Mouse (Mus musculus) forebrain, postnatal 0 days (tissue): ENCODE results near the gene Dscaml1. TPM values are rescaled to one million over a fixed set of nuclear protein-coding genes. Genes with fewer than 3 reads are reported as not detected.

ENCODE experiments used
- ATAC-seq: fragments of 200-750 bp; cut with Nextera tagmentation; 2 replicates; pipeline ENCODE4 v1.8.0; 2017; ENCODE audit warnings: mild to moderate bottlenecking, moderate library complexity
- DNase-seq: peaks from one replicate; pipeline ENCODE4 v3.0.0-alpha.2; 2015
- H3K27ac ChIP-seq: fragments of 300-500 bp; sonication (generic); 2 replicates; pipeline ENCODE4 v1.5.1; 2014; ENCODE audit warnings: low read depth, mild to moderate bottlenecking, antibody characterized with exemption, low read length, moderate library complexity, mixed read lengths
- H3K27me3 ChIP-seq: fragments of 300-500 bp; sonication (generic); 2 replicates; pipeline ENCODE4 v1.6.1; 2014; ENCODE audit warnings: mild to moderate bottlenecking, low read length, mixed read lengths; ENCODE audit not compliant: insufficient read depth
- H3K36me3 ChIP-seq: fragments of 300-500 bp; sonication (generic); 2 replicates; pipeline ENCODE4 v1.6.1; 2014; ENCODE audit warnings: mild to moderate bottlenecking, moderate library complexity; ENCODE audit not compliant: insufficient read depth
- H3K4me1 ChIP-seq: fragments of 300-500 bp; sonication (generic); 2 replicates; pipeline ENCODE4 v1.6.1; 2014; ENCODE audit warnings: antibody characterized with exemption; ENCODE audit not compliant: insufficient read depth
- H3K4me2 ChIP-seq: fragments of 300-500 bp; sonication (generic); 2 replicates; pipeline ENCODE4 v1.6.1; 2014; ENCODE audit warnings: low read depth, mild to moderate bottlenecking, moderate library complexity
- H3K4me3 ChIP-seq: fragments of 300-500 bp; sonication (generic); 2 replicates; pipeline ENCODE4 v1.5.1; 2014; ENCODE audit warnings: low read depth, low read length, mixed read lengths
- H3K9ac ChIP-seq: fragments of 300-500 bp; sonication (generic); 2 replicates; pipeline ENCODE4 v1.6.1; 2014; ENCODE audit warnings: mild to moderate bottlenecking
- H3K9me3 ChIP-seq: fragments of 300-500 bp; sonication (generic); 2 replicates; pipeline ENCODE4 v1.6.1; 2016; ENCODE audit warnings: low read length
- CTCF ChIP-seq: sonication (generic); IDR thresholded peaks from 2 replicates; pipeline ENCODE4 v1.5.1; 2016; ENCODE audit warnings: antibody characterized with exemption, control low read depth, low read depth
- WGBS: fragments of 180-500 bp; shearing (Covaris S2); extraction: QIAGEN DNeasy Blood & Tissue Kit; methylation state at CpG from one replicate; pipeline ENCODE4 v1.1.7; 2014; 5-methylcytosine and 5-hydroxymethylcytosine counted together
- polyA plus RNA-seq: library from polyadenylated mRNA; unstranded; fragments of >200 nt; fragmentation: Nextera tagmentation; extraction: Ambion mirVana; gene quantifications from 2 replicates; pipeline ENCODE4 v1.2.1, GENCODE M21; 2015
- total RNA-seq: library from RNA; depleted of rRNA; stranded (reverse); fragments of >200 nt; gene quantifications from 2 replicates; pipeline ENCODE4 v1.2.3, GENCODE M21; 2014

Gene Dscaml1
- total and polyA plus RNA-seq, 2 experiments from 2014 or later = 19.6 to 42.6 TPM

- Histone ChIP-seq H3K27me3 (no peaks in the 10 kb centered on the region), H3K4me1 (peaks cover 39% of the 10 kb centered on the region), H3K9ac (peak overlapping the region; percentile 81), H3K36me3 (no peaks in the 10 kb centered on the region), H3K27ac (peak overlapping the region; percentile 91), H3K4me2 (peak overlapping the region; percentile 81), H3K9me3 (no peaks in the 10 kb centered on the region), H3K4me3 (peak overlapping the region; percentile 80)
- WGBS = 12% methylated on average over 12 of the region's 12 CpGs
- TF ChIP-seq CTCF = no peak
- DNase-seq (peak; percentile 81), ATAC-seq (peak; percentile 44)
These were observed 6.2 kb downstream of the Dscaml1 start for GRCm38 (mm10) chr9:45432639-45433038.

DNA sequence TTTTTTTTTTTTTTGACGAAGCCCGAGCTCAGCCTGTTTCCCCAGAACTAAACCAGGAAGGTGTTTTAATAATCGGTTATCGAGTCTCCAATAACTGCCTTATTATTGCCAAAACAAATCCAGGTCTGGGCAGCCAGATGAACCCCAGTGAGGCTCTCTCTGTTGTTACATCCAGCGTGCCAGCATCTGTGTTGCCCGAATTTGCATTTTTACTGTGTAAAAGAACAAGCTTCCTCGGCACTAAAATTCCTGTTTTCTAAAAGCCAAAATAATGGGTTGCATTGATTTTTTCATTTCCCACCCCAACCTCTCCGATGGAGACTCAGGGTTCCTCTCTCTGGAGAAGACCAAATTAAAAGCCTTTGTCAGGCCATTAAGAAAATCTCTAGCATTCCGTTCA is 6.7 kb downstream of the Dscaml1 start:
- no peak for ATAC-seq
- Histone ChIP-seq H3K27me3 (no peaks in the 10 kb centered on the region), H3K4me3 (peak overlapping the region; percentile 80), H3K9me3 (no peaks in the 10 kb centered on the region), H3K27ac (peak overlapping the region; percentile 91), H3K4me1 (peaks cover 39% of the 10 kb centered on the region), H3K4me2 (peak overlapping the region; percentile 81), H3K36me3 (no peaks in the 10 kb centered on the region), H3K9ac (peak overlapping the region; percentile 81)
- peak; percentile 63 for DNase-seq
- WGBS = 18% methylated on average over 9 of the region's 9 CpGs
- no peak for TF ChIP-seq CTCF

DNA sequence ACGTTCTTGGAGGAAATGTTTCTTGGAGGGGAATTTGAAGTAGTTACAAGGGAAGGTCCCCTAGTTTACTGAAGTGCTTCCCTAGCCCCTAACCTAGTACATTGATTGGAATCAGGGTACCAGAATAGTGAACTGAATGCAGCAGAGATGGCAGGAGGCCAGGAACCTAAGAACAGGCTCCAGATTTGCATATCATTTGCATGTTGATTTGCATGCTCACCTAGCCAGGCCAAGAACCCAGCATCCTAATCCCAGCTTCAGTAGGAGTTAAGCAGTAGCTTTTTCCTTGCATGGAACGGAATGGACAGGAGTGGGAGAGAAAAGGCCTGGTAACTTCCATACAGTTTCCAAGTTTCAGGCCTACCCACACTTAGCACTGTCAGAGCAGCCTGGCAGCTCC is 7.7 kb downstream of the Dscaml1 start:
- DNase-seq (peak; percentile 69), ATAC-seq (no peak)
- H3K4me3 ChIP-seq = no peak overlapping the region

GRCm38 (mm10) chr9:45439025-45439424 is 12.6 kb downstream of the Dscaml1 start:
- Histone ChIP-seq H3K9ac (no peak overlapping the region), H3K4me1 (peaks cover 37% of the 10 kb centered on the region), H3K27ac (no peak overlapping the region), H3K27me3 (no peaks in the 10 kb centered on the region), H3K4me3 (no peak overlapping the region), H3K36me3 (peaks cover 4% of the 10 kb centered on the region; the same call in 1 of the 2 replicates), H3K4me2 (no peak overlapping the region), H3K9me3 (no peaks in the 10 kb centered on the region)
- ATAC-seq = no peak
- no peak for TF ChIP-seq CTCF
- WGBS = 71% methylated on average over 4 of the region's 4 CpGs
- DNase-seq = no peak

More for the DNA sequence above, 7.7 kb downstream of the Dscaml1 start:
- no peak for TF ChIP-seq CTCF
- Histone ChIP-seq H3K27me3 (no peaks in the 10 kb centered on the region), H3K36me3 (no peaks in the 10 kb centered on the region), H3K9ac (peak overlapping the region; percentile 81; the same call in 1 of the 2 replicates), H3K4me2 (peak overlapping the region; percentile 81), H3K4me1 (peaks cover 40% of the 10 kb centered on the region), H3K27ac (peak overlapping the region; percentile 91), H3K9me3 (no peaks in the 10 kb centered on the region)
- WGBS = 20% methylated on average over 2 of the region's 2 CpGs

- Histone ChIP-seq H3K27me3 (no peaks in the 10 kb centered on the region), H3K4me2 (no peak overlapping the region), H3K9me3 (no peaks in the 10 kb centered on the region), H3K4me3 (no peak overlapping the region), H3K27ac (no peak overlapping the region), H3K4me1 (peaks cover 26% of the 10 kb centered on the region), H3K36me3 (peaks cover 4% of the 10 kb centered on the region; the same call in 1 of the 2 replicates), H3K9ac (no peak overlapping the region)
- WGBS = 72% methylated on average over 16 of the region's 16 CpGs
- ATAC-seq = no peak
- DNase-seq = no peak
- TF ChIP-seq CTCF = no peak
These were observed 13.8 kb downstream of the Dscaml1 start for GRCm38 (mm10) chr9:45440083-45440784.

DNA sequence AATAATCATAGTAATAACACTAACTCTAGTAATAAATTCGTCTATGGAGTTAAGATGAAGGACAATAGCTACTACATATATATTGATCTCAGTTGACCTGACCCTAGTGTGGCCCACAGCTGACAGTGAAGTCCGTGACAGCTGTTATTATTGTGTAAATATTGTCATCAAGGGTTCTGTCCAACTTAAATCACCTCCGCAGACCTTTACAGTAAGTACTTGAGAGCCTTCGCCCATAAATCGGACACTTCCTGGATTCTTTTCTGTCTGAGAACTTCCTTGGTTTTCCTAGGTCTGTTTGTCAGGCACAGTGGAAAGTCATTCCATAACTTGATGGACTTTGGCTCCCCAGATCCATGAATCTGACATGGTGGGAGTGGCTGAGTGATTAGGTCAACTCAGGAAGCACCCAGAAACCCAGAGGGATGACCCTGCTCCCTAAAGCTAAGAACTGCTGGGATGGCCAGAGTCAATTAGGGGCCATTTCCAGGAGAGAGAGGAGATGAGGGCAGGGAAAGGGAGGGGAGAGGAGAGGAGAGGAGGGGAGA is 17.9 kb downstream of the Dscaml1 start:
- H3K36me3 ChIP-seq = peaks cover 14% of the 10 kb centered on the region; the same call in 1 of the 2 replicates
- H3K4me3 ChIP-seq = no peak overlapping the region
- no peaks in the 10 kb centered on the region for H3K9me3 ChIP-seq
- ATAC-seq = no peak
- DNase-seq = no peak
- H3K27me3 ChIP-seq = no peaks in the 10 kb centered on the region
- WGBS = 85% methylated on average over 5 of the region's 5 CpGs
- no peak overlapping the region for H3K4me2 ChIP-seq
- H3K27ac ChIP-seq = no peak overlapping the region
- no peak overlapping the region for H3K9ac ChIP-seq
- TF ChIP-seq CTCF = no peak
- peaks cover 15% of the 10 kb centered on the region; the same call in 1 of the 2 replicates for H3K4me1 ChIP-seq

GRCm38 (mm10) chr9:45449658-45450057 is 23.2 kb downstream of the Dscaml1 start:
- Histone ChIP-seq H3K4me1 (peaks cover 3% of the 10 kb centered on the region; the same call in 1 of the 2 replicates), H3K9me3 (no peaks in the 10 kb centered on the region), H3K4me2 (no peak overlapping the region), H3K36me3 (peaks cover 25% of the 10 kb centered on the region), H3K27me3 (no peaks in the 10 kb centered on the region), H3K9ac (no peak overlapping the region), H3K27ac (no peak overlapping the region), H3K4me3 (no peak overlapping the region)
- ATAC-seq (no peak), DNase-seq (no peak)
- TF ChIP-seq CTCF = no peak
- WGBS = 77% methylated on average over 4 of the region's 4 CpGs
